Mouse (Mus musculus) olfactory bulb, adult 2 months (tissue): ENCODE measurements around the gene March1.

ENCODE experiments used
- CTCF ChIP-seq: fragments of 200-500 bp; IDR thresholded peaks from 2 replicates; pipeline ENCODE4 v1.5.1; 2012; ENCODE audit warnings: low read depth, mild to moderate bottlenecking, low read length, moderate library complexity; ENCODE audit not compliant: insufficient read depth
- POLR2A ChIP-seq: fragments of 200-500 bp; IDR thresholded peaks from 2 replicates; pipeline ENCODE4 v1.6.1; 2012; ENCODE audit warnings: mild to moderate bottlenecking, low read depth, low read length, moderate library complexity; ENCODE audit not compliant: insufficient read depth

DNA sequence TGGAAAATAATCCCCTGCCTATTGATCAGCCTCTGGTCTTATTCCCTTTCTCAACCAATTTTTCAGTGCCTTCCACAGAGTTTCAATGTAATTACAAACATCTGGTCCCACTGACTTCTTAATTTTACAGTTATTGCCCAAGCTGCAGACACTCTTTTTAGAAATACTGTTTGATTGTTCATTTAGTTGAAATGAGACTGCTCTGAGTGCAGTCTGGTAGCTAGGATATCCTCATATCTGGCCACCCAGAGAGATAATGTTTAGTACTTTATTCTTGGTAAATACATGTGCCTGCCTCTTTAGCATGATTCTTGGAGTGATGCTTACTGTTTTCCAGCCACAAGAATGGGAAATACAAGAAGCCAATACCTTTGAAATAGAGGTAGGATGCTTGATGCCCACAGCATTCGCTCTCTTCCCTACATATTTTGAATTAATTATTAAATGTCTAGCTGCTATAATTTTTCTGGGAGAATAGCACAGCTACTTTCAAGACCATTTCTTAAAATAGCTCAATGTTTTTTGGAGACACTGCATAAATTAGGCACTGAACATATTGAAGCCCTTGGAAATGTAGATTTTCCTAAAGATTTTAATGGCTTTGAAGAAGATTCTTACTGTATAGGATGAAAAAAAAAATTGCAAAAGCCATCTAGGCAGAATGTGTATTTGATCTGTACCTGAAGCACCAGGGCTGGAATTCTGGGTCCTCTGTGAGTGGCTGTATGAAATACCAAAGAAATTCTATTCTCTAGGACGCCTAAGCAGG, 549.9 kb downstream of the March1 start:
- TF ChIP-seq CTCF (no peak), POLR2A (no peak)
